23 mouse cellular contexts compared by ENCODE assay signal in genomic region chr5:12673666-12674065, GRCm38 (mm10).
DNase-seq lines count a peak whose midpoint lies in the region; ATAC-seq and TF ChIP-seq lines count a peak whose summit lies in the region.
"Had no signal": no experiment of that assay in that cellular context is flagged by ENCODE, and none has a peak within 500 bp of the region (broad histone marks: within the 10 kb centered on the region; RNA-seq: fewer than 3 reads in every experiment).

No protein-coding gene starts in this region.

- 49% methylated on average over 2 of the region's 2 CpGs for WGBS in kidney, embryonic 16.5 days
- WGBS in cerebellum, adult 2 months = 91% methylated on average over 2 of the region's 2 CpGs

- TF ChIP-seq POLR2A in cerebellum, adult 2 months (IDR thresholded peaks at IDR 0.05; ENCODE audit: borderline replicate concordance, insufficient read depth, low read length) = no peak

- DNase-seq in kidney, adult 9 months = peak; percentile 31
- DNase-seq in kidney, postnatal 25 days = no peak
- no peak for DNase-seq in kidney, postnatal 4 days
- DNase-seq in Patski (ENCODE audit: low read depth, low spot score) = peak; percentile 20
- no peak for DNase-seq in cerebellum, adult 2 months
- DNase-seq: adrenal gland, adult 8-10 months; adrenal gland, postnatal 14 days; adrenal gland, postnatal 36 days; cerebellum, adult 11-12 months; cerebellum, adult 8-10 months; cerebellum, adult 9-11 months; cerebellum, postnatal 14 days; cerebellum, postnatal 36 days; embryo, embryonic 11 days had no signal

- H3K27me3 ChIP-seq in kidney, embryonic 16.5 days (ENCODE audit: insufficient read depth, low read length) = no peaks in the 10 kb centered on the region
- H3K27me3 ChIP-seq in Patski = no peaks in the 10 kb centered on the region
- H3K27me3 ChIP-seq in cerebellum, adult 2 months (ENCODE audit: control insufficient read depth, insufficient read depth, low read length) = no peaks in the 10 kb centered on the region
- H3K27me3 ChIP-seq: embryonic facial prominence, embryonic 13.5 days; embryonic facial prominence, embryonic 15.5 days; forebrain, embryonic 12.5 days had no signal

- H3K4me1 ChIP-seq in kidney, embryonic 16.5 days (ENCODE audit: insufficient read depth, low read length) = no peaks in the 10 kb centered on the region; the same call in 1 of the 2 replicates
- no peaks in the 10 kb centered on the region for H3K4me1 ChIP-seq in cerebellum, adult 2 months (ENCODE audit: control insufficient read depth, insufficient read depth, low read length)
- H3K4me1 ChIP-seq: embryonic facial prominence, embryonic 13.5 days; embryonic facial prominence, embryonic 15.5 days; forebrain, embryonic 10.5 days; forebrain, embryonic 12.5 days had no signal

- peak; percentile 81; the same call in 1 of the 2 replicates for ATAC-seq in kidney, embryonic 16.5 days (ENCODE audit: low FRiP score, low TSS enrichment)
- ATAC-seq in Patski = peak; percentile 62
- ATAC-seq: activated CD4-positive, CD25-positive, alpha-beta regulatory T cell, adult 4 months; forebrain, embryonic 14.5 days; forebrain, embryonic 16.5 days had no signal

- no peak overlapping the region for H3K4me3 ChIP-seq in kidney, embryonic 16.5 days (ENCODE audit: low read length)
- no peak overlapping the region for H3K4me3 ChIP-seq in cerebellum, adult 2 months (replicated peaks; ENCODE audit: insufficient read depth, low read depth, low read length)
- H3K4me3 ChIP-seq: embryonic facial prominence, embryonic 13.5 days; embryonic facial prominence, embryonic 15.5 days; erythroblast, embryonic 14.5 days; forebrain, embryonic 10.5 days; forebrain, embryonic 12.5 days had no signal

- no peaks in the 10 kb centered on the region for H3K9me3 ChIP-seq in kidney, embryonic 16.5 days (ENCODE audit: low read length)
- H3K9me3 ChIP-seq: embryonic facial prominence, embryonic 13.5 days; embryonic facial prominence, embryonic 15.5 days; forebrain, embryonic 10.5 days; forebrain, embryonic 12.5 days had no signal

- in situ Hi-C loops in Patski (cut with MboI; ENCODE audit: low pct_unique_long_range_greater_than_20kb) = no loop called here

- TF ChIP-seq CTCF in Patski (IDR thresholded peaks at IDR 0.05) = no peak
- TF ChIP-seq CTCF in cerebellum, adult 2 months (IDR thresholded peaks at IDR 0.05; ENCODE audit: borderline replicate concordance, insufficient read depth, low read depth, low read length) = no peak

- no peak overlapping the region for H3K27ac ChIP-seq in kidney, embryonic 16.5 days (ENCODE audit: low read length)
- H3K27ac ChIP-seq in cerebellum, adult 2 months (ENCODE audit: insufficient read depth, low read length) = no peak overlapping the region
- H3K27ac ChIP-seq: embryonic facial prominence, embryonic 13.5 days; embryonic facial prominence, embryonic 15.5 days; forebrain, embryonic 10.5 days; forebrain, embryonic 12.5 days had no signal

- H3K9ac ChIP-seq in kidney, embryonic 16.5 days (replicated peaks; ENCODE audit: low read length) = no peak overlapping the region
- H3K9ac ChIP-seq: embryonic facial prominence, embryonic 13.5 days; embryonic facial prominence, embryonic 15.5 days; forebrain, embryonic 12.5 days had no signal

- CTCF ChIA-PET in Patski (lab: Charles Lee) = no interaction called here

- POLR2A ChIA-PET in Patski (lab: Charles Lee) = interaction anchor here (0.5 kb wide), 1 partner anchor 9 kb away, joined by 5 read pairs; no protein-coding TSS in a partner anchor

- no peak overlapping the region for H3K4me2 ChIP-seq in kidney, embryonic 16.5 days (replicated peaks; ENCODE audit: low read depth, low read length)
- H3K4me2 ChIP-seq: embryonic facial prominence, embryonic 13.5 days; embryonic facial prominence, embryonic 15.5 days; forebrain, embryonic 12.5 days had no signal

- H3K36me3 ChIP-seq in kidney, embryonic 16.5 days (ENCODE audit: insufficient read depth, low read length) = no peaks in the 10 kb centered on the region
- H3K36me3 ChIP-seq: embryonic facial prominence, embryonic 13.5 days; embryonic facial prominence, embryonic 15.5 days; forebrain, embryonic 10.5 days; forebrain, embryonic 12.5 days had no signal

Comparison
In these comparisons a context has a peak if more than half of its experiments do, and no peak if none do; other contexts are left out.
1. DNase-seq: peak in kidney, adult 9 months (single experiment) and Patski (single experiment); none in kidney, postnatal 25 days (0 of 2), kidney, postnatal 4 days (0 of 2) and cerebellum, adult 2 months (0 of 2).